Mouse (Mus musculus) kidney, postnatal 0 days (tissue): ENCODE data around the gene Htatip2. TPM values are rescaled to one million over a fixed set of nuclear protein-coding genes. Genes with fewer than 3 reads are reported as not detected.

Source experiments
- ATAC-seq: fragments of 200-750 bp; cut with Nextera tagmentation; replicated peaks from 2 replicates; pipeline ENCODE4 v1.8.0; 2017; ENCODE audit warnings: low read depth, moderate number of reproducible peaks, moderate TSS enrichment, moderate library complexity; ENCODE audit not compliant: low FRiP score
- DNase-seq: peaks from one replicate; pipeline ENCODE4 v3.0.0-alpha.2; 2016; ENCODE audit warnings: low spot score
- H3K27ac ChIP-seq: fragments of 300-500 bp; sonication (generic); 2 replicates; pipeline ENCODE4 v1.5.1; 2014; ENCODE audit warnings: mild to moderate bottlenecking
- H3K27me3 ChIP-seq: fragments of 300-500 bp; sonication (generic); 2 replicates; pipeline ENCODE4 v1.6.1; 2014; ENCODE audit warnings: low read length, mixed read lengths; ENCODE audit not compliant: insufficient read depth
- H3K36me3 ChIP-seq: fragments of 300-500 bp; sonication (generic); 2 replicates; pipeline ENCODE4 v1.6.1; 2014; ENCODE audit warnings: low read length, mixed read lengths; ENCODE audit not compliant: insufficient read depth
- H3K4me1 ChIP-seq: fragments of 300-500 bp; sonication (generic); replicated peaks from 2 replicates; pipeline ENCODE4 v1.6.1; 2014; ENCODE audit warnings: antibody characterized with exemption, low read length, mixed read lengths; ENCODE audit not compliant: insufficient read depth
- H3K4me2 ChIP-seq: fragments of 300-500 bp; sonication (generic); 2 replicates; pipeline ENCODE4 v1.6.1; 2014; ENCODE audit warnings: mild to moderate bottlenecking, low read length, moderate library complexity, mixed read lengths
- H3K4me3 ChIP-seq: fragments of 300-500 bp; sonication (generic); replicated peaks from 2 replicates; pipeline ENCODE4 v1.5.1; 2014; ENCODE audit warnings: low read depth, low read length
- H3K9ac ChIP-seq: fragments of 300-500 bp; sonication (generic); 2 replicates; pipeline ENCODE4 v1.6.1; 2014; ENCODE audit warnings: low read depth, low read length
- H3K9me3 ChIP-seq: fragments of 300-500 bp; sonication (generic); replicated peaks from 2 replicates; pipeline ENCODE4 v1.6.1; 2016; ENCODE audit warnings: low read length, inconsistent platforms, mixed read lengths
- CTCF ChIP-seq: IDR thresholded peaks from 2 replicates; pipeline ENCODE4 v1.5.1; 2016; ENCODE audit warnings: antibody characterized with exemption, low read depth, mild to moderate bottlenecking, moderate library complexity
- WGBS: fragments of 180-500 bp; shearing (Covaris S2); extraction: QIAGEN DNeasy Blood & Tissue Kit; methylation state at CpG from one replicate; pipeline ENCODE4 v1.1.7; 2014; 5-methylcytosine and 5-hydroxymethylcytosine counted together
- polyA plus RNA-seq: library from polyadenylated mRNA; unstranded; fragments of >200 nt; fragmentation: Nextera tagmentation; extraction: Ambion mirVana; gene quantifications from 2 replicates; pipeline ENCODE4 v1.2.1, GENCODE M21; 2015

The Htatip2 gene
- polyA plus RNA-seq, 1 experiment from 2014 or later: 12.6 TPM

DNA sequence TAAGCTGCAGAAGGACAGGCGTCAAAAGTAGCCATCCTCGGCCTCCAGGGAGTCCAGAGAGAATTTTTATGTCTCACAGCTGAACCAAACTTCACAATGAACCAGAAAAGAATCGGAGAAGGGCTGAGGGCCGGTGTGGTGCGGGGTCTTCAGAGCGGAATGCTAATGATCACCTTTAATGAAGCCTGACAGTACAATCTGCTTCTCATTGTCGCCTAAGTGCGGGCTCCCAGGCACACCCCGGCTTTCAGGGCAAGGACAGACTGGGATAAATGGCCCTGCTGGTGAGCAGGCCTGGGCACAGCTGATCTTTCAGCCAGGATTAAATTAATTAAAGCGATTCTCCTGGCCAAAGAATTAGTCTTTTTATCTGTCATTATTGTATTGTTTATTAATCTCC is 17.0 kb upstream of the Htatip2 start:
- ATAC-seq: no peak
- 28% methylated on average over 10 of the region's 10 CpGs for WGBS

DNA sequence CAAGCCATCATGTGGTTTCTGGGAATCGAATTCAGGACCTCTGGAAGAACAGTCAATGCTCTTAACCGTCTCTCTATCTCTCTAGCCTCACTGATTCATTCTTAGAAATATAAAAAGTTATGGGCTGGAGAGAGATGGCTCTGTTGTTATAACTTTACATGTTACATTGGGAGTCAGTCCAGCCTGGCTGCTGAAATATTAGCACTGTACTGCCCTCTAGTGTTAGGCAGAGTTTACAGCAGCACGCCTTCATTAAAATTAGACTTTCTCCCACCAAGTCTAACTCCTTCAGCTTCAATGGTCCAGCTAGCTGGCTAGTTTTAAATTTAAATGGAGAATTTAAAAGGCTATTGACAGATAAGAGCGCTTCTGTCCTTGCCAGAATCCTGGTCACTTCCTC is 7.8 kb upstream of the Htatip2 start:
- H3K4me1 ChIP-seq: 0 out of 2 replicates have a peak, but pooled peaks cover 3% of the 10 kb centered on the region
- 5% methylated on average over 4 of the region's 4 CpGs for WGBS
- H3K27ac ChIP-seq: no peak overlapping the region
- H3K9me3 ChIP-seq: no peaks in the 10 kb centered on the region
- no peak overlapping the region for H3K4me3 ChIP-seq
- DNase-seq (peak; percentile 90), ATAC-seq (no peak)
- no peaks in the 10 kb centered on the region for H3K36me3 ChIP-seq
- TF ChIP-seq CTCF: peak; percentile 84
- H3K9ac ChIP-seq: no peak overlapping the region
- no peaks in the 10 kb centered on the region; the same call in 1 of the 2 replicates for H3K27me3 ChIP-seq
- no peak overlapping the region for H3K4me2 ChIP-seq

More for the DNA sequence above, 17.0 kb upstream of the Htatip2 start:
- DNase-seq: no peak
- Histone ChIP-seq H3K4me2 (no peak overlapping the region), H3K9ac (no peak overlapping the region), H3K9me3 (no peaks in the 10 kb centered on the region), H3K36me3 (no peaks in the 10 kb centered on the region), H3K27ac (no peak overlapping the region), H3K27me3 (no peaks in the 10 kb centered on the region), H3K4me3 (no peak overlapping the region), H3K4me1 (no peaks in the 10 kb centered on the region)
- no peak for TF ChIP-seq CTCF

DNA sequence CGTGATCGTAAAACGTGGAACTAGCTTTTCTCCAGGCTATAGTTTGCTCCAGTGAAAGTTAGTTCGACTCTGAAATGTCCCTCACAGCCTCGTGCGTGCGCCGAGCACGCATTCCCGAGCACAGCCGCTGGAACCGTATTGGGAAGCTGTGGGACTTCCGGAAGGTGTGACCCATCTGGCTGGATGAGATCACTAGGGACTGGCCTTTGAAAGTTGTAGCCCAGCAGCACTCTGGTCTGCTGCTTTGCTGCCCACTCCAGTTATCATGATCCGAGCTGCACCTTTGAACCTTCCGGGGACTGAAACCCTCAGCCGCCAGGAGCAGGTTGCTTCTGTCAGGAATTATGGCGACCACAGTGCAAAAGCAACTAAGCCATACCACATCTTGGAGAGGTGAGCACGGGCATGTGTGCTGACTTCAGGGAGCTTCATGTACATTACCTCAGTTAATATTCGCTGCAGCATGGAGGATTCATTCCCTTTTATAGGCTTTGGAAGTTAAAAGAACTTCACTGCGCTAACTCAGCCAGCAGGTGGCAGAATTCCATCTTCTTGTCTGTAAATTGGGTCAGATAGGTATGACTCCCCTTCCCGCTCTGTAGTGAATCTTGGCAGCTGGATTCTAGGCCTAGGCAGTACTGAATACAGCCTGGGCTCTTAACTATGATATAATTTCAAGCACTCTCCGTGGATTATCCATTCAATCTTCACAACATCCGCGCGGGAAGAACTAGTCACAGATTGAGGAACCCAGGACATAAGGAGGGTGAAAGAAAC is 6.0 kb upstream of the Htatip2 start:
- Histone ChIP-seq H3K9ac (no peak overlapping the region), H3K4me3 (no peak overlapping the region), H3K4me2 (peak overlapping the region; percentile 19; the same call in 1 of the 2 replicates), H3K4me1 (0 out of 2 replicates have a peak, but pooled peaks cover 3% of the 10 kb centered on the region), H3K9me3 (no peaks in the 10 kb centered on the region), H3K36me3 (no peaks in the 10 kb centered on the region), H3K27me3 (no peaks in the 10 kb centered on the region; the same call in 1 of the 2 replicates), H3K27ac (no peak overlapping the region)
- TF ChIP-seq CTCF: peak; percentile 74
- peak; percentile 66 for DNase-seq
- no peak for ATAC-seq
- 36% methylated on average over 25 of the region's 25 CpGs for WGBS

DNA sequence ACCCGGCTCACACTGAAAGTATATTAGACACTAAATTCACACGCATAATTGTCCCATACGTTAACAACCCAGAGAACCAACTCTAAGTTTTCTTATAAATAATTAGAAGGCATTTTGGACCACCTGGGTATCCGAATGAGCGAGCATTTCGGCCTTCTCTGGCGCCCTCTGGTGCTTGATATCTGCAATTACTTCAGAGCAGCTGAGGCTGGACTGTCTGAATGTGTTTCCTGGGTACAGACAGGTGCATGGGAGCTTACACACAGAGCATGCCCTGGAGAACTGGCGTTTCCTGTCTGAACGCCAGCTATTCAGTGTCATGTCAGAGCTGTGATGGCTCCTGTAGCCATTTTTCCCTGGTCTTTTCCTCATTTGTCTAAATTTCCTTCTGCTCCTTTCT is 4.1 kb upstream of the Htatip2 start:
- H3K4me2 ChIP-seq: no peak overlapping the region
- H3K4me3 ChIP-seq: no peak overlapping the region
- WGBS: 4% methylated on average over 9 of the region's 9 CpGs
- H3K4me1 ChIP-seq: 0 out of 2 replicates have a peak, but pooled peaks cover 10% of the 10 kb centered on the region
- no peak for ATAC-seq
- no peaks in the 10 kb centered on the region; the same call in 1 of the 2 replicates for H3K27me3 ChIP-seq
- no peak overlapping the region for H3K27ac ChIP-seq
- no peaks in the 10 kb centered on the region for H3K9me3 ChIP-seq
- no peaks in the 10 kb centered on the region for H3K36me3 ChIP-seq
- peak; percentile 88 for TF ChIP-seq CTCF
- no peak overlapping the region for H3K9ac ChIP-seq
- DNase-seq: peak; percentile 68

DNA sequence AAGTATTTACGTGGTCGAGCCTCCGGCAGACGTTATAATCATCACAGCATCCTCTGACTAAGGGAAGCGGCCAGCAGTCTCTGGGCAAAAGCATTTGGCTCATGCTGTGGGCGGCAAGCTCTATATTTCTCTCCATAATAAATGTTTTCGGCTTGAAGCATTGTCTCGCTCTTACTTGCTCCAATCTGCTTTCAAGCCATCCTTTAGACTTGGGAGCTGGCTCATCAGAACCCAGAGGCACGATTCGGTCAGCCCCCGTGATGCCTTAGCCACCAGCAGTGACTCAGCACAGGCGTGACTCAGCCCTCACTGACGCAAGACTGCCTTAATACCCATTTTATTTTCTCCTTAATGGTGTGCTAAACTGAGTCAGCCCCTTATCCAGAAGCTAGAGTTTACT is 3.7 kb downstream of the Htatip2 start:
- Histone ChIP-seq H3K4me3 (no peak overlapping the region), H3K9ac (no peak overlapping the region), H3K4me2 (no peak overlapping the region), H3K27ac (no peak overlapping the region), H3K36me3 (no peaks in the 10 kb centered on the region), H3K4me1 (0 out of 2 replicates have a peak, but pooled peaks cover 7% of the 10 kb centered on the region), H3K9me3 (no peaks in the 10 kb centered on the region), H3K27me3 (no peaks in the 10 kb centered on the region)
- WGBS: 78% methylated on average over 13 of the region's 13 CpGs
- TF ChIP-seq CTCF: no peak
- DNase-seq: no peak
- no peak for ATAC-seq

DNA sequence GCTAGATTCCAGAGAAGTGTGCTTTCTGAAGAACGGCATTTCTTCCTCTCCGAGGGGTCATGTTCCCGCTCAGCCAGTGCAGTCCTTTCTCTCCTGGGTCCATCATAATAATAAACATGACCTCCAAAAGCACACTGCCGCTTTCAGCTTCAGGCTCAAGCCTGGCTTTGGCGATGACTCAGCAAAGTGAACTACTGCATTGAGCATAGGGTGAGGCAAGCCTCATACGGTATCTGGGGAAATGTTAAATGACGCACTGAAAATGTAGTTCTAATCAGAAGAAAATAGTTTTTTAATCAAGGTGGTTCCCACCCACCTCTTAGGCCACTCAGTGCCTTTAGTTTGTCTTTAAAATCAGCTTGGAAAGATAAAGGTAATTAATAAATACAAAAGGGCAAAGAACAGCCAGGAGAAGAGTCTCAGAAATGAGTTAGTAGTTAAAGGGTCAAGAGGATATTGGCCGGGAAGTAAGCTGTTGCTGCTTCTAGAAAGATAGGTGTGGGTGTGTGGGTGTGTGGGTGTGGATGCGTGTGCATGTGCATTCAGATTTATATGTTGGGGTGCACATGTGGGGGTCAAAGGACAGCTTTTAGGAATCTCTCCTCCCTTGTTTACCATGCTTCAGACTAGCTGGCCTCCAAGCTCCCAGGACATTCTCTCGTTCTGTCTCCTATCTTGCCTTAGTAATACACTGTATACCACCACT is 5.2 kb downstream of the Htatip2 start:
- Histone ChIP-seq H3K27me3 (no peaks in the 10 kb centered on the region), H3K4me3 (no peak overlapping the region), H3K4me1 (0 out of 2 replicates have a peak, but pooled peaks cover 2% of the 10 kb centered on the region), H3K9ac (no peak overlapping the region), H3K4me2 (no peak overlapping the region), H3K36me3 (no peaks in the 10 kb centered on the region), H3K9me3 (no peaks in the 10 kb centered on the region), H3K27ac (no peak overlapping the region)
- no peak for ATAC-seq
- DNase-seq: peak; percentile 3
- no peak for TF ChIP-seq CTCF
- WGBS: 57% methylated on average over 10 of the region's 10 CpGs
